Mouse (Mus musculus) lung, embryonic 14.5 days (tissue): Measurements from ENCODE around the gene Ncbp1. TPM values are rescaled to one million over a fixed set of nuclear protein-coding genes. Genes with fewer than 3 reads are reported as not detected.

Source experiments
- ATAC-seq: fragments of 200-750 bp; cut with Nextera tagmentation; 2 replicates; pipeline ENCODE4 v1.8.0; 2017; ENCODE audit warnings: mild to moderate bottlenecking, moderate TSS enrichment, moderate library complexity; ENCODE audit not compliant: insufficient read depth
- DNase-seq: peaks from one replicate; pipeline ENCODE4 v3.0.0-alpha.2; 2015
- H3K27ac ChIP-seq: fragments of 300-500 bp; sonication (generic); 2 replicates; pipeline ENCODE4 v1.5.1; 2014; ENCODE audit warnings: low read depth, mild to moderate bottlenecking, moderate library complexity
- H3K27me3 ChIP-seq: fragments of 300-500 bp; sonication (generic); 2 replicates; pipeline ENCODE4 v1.6.1; 2014; ENCODE audit warnings: low read length, control low read depth; ENCODE audit not compliant: insufficient read depth
- H3K36me3 ChIP-seq: fragments of 300-500 bp; sonication (generic); 2 replicates; pipeline ENCODE4 v1.6.1; 2014; ENCODE audit warnings: control low read depth; ENCODE audit not compliant: insufficient read depth
- H3K4me1 ChIP-seq: fragments of 300-500 bp; sonication (generic); 2 replicates; pipeline ENCODE4 v1.6.1; 2014; ENCODE audit warnings: antibody characterized with exemption, control low read depth; ENCODE audit not compliant: insufficient read depth
- H3K4me2 ChIP-seq: fragments of 300-500 bp; sonication (generic); 2 replicates; pipeline ENCODE4 v1.6.1; 2014; ENCODE audit warnings: mild to moderate bottlenecking
- H3K4me3 ChIP-seq: fragments of 300-500 bp; sonication (generic); 2 replicates; pipeline ENCODE4 v1.5.1; 2014; ENCODE audit warnings: low read depth, low read length
- H3K9ac ChIP-seq: fragments of 300-500 bp; sonication (generic); 2 replicates; pipeline ENCODE4 v1.6.1; 2014
- H3K9me3 ChIP-seq: fragments of 300-500 bp; sonication (generic); 2 replicates; pipeline ENCODE4 v1.6.1; 2016; ENCODE audit warnings: low read depth, low read length, control low read depth
- CTCF ChIP-seq: IDR thresholded peaks from 2 replicates; pipeline ENCODE4 v1.5.1; 2016; ENCODE audit warnings: antibody characterized with exemption, low read depth
- WGBS: fragments of 180-500 bp; shearing (Covaris S2); extraction: QIAGEN DNeasy Blood & Tissue Kit; methylation state at CpG from one replicate; pipeline ENCODE4 v1.1.7; 2014; 5-methylcytosine and 5-hydroxymethylcytosine counted together
- polyA plus RNA-seq: library from polyadenylated mRNA; unstranded; fragments of >200 nt; fragmentation: Nextera tagmentation; extraction: Ambion mirVana; gene quantifications from 2 replicates; pipeline ENCODE4 v1.2.1, GENCODE M21; 2014

Gene Ncbp1
- polyA plus RNA-seq, 1 experiment from 2014 or later, result 89.3 TPM

DNA sequence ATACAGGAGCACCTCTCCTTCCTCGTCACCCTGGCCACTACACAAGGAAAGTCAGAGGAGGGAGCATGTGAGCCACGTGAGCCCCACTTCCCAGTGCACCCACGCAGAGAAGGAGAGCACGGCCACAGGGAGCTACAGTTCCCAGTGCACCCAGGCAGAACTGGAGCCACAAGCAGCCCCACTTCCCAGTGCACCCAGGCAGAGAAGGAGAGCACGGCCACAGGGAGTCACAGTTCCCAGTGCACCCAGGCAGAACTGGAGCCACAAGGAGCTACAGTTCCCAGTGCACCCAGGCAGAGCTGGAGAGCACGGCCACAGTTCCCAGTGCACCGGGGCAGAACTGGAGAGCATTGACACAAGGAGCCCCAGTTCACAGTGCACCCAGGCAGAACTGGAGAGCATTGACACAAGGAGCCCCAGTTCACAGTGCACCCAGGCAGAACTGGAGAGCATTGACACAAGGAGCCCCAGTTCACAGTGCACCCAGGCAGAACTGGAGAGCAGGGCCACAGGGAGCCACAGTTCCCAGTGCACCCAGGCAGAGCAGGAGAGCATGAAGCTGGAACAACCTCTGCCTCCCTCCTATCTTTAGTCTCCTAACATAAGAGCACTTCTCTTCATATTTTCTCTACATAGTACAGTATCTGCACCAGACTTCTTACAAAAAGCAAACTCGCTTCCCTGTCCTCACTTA, 9.0 kb upstream of the Ncbp1 start:
- no peaks in the 10 kb centered on the region for H3K27me3 ChIP-seq
- peaks cover 78% of the 10 kb centered on the region for H3K36me3 ChIP-seq
- no peaks in the 10 kb centered on the region for H3K4me1 ChIP-seq
- 92% methylated on average over 8 of the region's 8 CpGs for WGBS
- ATAC-seq (no peak), DNase-seq (no peak)
- H3K9ac ChIP-seq, result no peak overlapping the region
- H3K4me3 ChIP-seq, result no peak overlapping the region
- no peak overlapping the region for H3K4me2 ChIP-seq
- no peak overlapping the region for H3K27ac ChIP-seq
- H3K9me3 ChIP-seq, result no peaks in the 10 kb centered on the region
- TF ChIP-seq CTCF, result no peak

DNA sequence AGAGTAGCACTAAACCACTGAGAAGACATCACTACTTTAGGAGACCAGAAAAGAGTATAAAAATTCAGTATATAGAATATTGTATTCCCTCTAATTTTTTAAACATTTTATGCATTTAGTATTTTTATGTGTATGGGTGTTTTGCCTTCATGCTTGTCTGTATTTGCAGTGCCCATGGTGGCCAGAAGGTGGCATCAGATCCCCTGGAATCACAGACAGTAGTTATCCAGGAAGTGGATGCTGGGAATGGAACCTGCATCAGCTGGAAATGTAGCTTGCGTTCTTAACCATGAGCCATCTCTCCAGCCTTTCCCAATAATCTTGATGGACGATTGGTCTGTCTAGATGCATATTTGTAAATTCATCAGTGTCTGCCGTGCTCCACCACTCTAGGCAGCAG, 8.2 kb upstream of the Ncbp1 start:
- H3K27ac ChIP-seq, result no peak overlapping the region
- no peaks in the 10 kb centered on the region for H3K27me3 ChIP-seq
- no peak overlapping the region for H3K9ac ChIP-seq
- no peak overlapping the region for H3K4me3 ChIP-seq
- H3K4me1 ChIP-seq, result no peaks in the 10 kb centered on the region
- 74% methylated on average over 3 of the region's 3 CpGs for WGBS
- DNase-seq, result peak; percentile 79
- no peak overlapping the region for H3K4me2 ChIP-seq
- no peaks in the 10 kb centered on the region for H3K9me3 ChIP-seq
- peak; percentile 79 for TF ChIP-seq CTCF
- H3K36me3 ChIP-seq, result peaks cover 78% of the 10 kb centered on the region
- ATAC-seq, result no peak

DNA sequence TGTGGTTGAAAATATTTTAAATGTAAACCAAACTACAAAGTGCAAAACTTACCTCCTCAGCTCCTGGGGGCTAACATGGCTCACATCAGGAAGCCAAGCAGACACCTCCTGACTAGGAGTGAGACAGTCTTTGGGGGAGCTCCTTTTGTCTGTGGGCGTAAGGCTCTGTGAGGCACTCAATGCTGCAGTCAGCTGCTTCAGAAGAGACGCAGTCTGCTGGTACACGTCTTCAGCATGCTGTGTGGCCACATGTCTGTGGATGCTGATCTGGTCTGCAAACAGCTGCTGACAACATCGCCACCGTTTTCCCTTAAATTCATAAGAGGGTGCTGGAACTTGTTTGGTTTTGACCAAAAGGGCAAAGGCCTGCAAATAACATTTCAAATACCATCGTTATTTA, 6.6 kb upstream of the Ncbp1 start:
- H3K4me3 ChIP-seq, result no peak overlapping the region
- H3K36me3 ChIP-seq, result peaks cover 77% of the 10 kb centered on the region
- DNase-seq, result no peak
- no peak for TF ChIP-seq CTCF
- no peak overlapping the region for H3K4me2 ChIP-seq
- no peak for ATAC-seq
- H3K27me3 ChIP-seq, result no peaks in the 10 kb centered on the region
- no peak overlapping the region for H3K27ac ChIP-seq
- H3K9me3 ChIP-seq, result no peaks in the 10 kb centered on the region
- 83% methylated on average over 6 of the region's 6 CpGs for WGBS
- no peaks in the 10 kb centered on the region for H3K4me1 ChIP-seq
- H3K9ac ChIP-seq, result no peak overlapping the region

DNA sequence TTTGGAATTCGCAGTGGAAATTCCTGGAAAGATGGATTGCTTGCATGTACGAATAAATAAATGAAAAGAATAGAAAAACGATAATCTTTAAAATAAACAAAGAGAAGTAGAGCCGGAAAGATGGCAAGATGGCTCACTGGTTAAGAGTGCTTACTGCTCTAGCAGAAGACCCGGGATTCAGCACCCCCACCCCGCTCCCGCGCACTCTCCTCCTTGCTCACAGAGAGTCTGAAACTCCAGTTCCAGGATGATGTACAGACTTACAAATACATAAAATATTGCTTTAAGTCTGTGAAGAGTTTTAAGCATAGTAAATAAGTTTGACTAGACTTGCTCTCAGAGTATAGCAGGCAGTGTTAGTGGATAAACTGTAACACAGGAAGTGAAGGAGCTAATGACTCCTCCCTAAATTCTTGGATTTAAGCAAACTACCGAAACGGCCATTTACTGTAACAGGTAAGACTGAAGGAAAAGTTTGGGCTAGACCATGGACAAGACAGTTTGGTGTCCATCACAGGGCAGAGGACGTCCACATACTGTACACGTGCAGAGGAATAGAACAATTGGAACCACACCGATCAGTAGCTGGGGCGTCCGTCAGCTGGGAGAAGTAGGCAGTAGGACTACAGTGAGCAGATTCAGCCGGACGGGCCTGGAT, 655 bp upstream of the Ncbp1 start:
- no peaks in the 10 kb centered on the region for H3K27me3 ChIP-seq
- peaks cover 11% of the 10 kb centered on the region; the same call in 1 of the 2 replicates for H3K4me1 ChIP-seq
- H3K4me3 ChIP-seq, result peak overlapping the region; percentile 79
- no peak for TF ChIP-seq CTCF
- peak overlapping the region; percentile 73 for H3K4me2 ChIP-seq
- peak overlapping the region; percentile 99 for H3K27ac ChIP-seq
- WGBS, result 4% methylated on average over 17 of the region's 17 CpGs
- peak; percentile 84 for ATAC-seq
- DNase-seq, result peak; percentile 65
- peaks cover 30% of the 10 kb centered on the region for H3K36me3 ChIP-seq
- H3K9ac ChIP-seq, result peak overlapping the region; percentile 89
- no peaks in the 10 kb centered on the region for H3K9me3 ChIP-seq

DNA sequence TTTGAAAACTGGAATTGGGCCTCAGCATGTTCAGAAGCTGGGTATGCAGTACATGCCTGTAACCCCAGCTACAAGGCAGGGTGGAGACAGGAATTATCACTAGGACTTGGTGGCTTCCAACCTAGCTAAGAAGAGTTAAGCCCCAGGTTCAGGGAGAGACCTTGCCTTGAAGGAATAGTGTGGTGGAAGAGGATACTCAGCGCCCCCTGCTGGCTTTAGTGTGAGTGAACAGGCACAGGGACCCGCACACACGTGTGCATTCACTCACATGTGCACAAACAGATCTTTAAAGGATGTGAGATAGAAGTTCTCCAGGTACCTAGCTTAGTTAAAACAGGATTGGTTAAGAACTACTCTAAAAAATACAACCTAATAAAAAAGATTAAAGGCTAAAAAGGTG, 5.9 kb downstream of the Ncbp1 start:
- no peak overlapping the region for H3K27ac ChIP-seq
- H3K9ac ChIP-seq, result no peak overlapping the region
- H3K9me3 ChIP-seq, result no peaks in the 10 kb centered on the region
- H3K36me3 ChIP-seq, result peaks cover 37% of the 10 kb centered on the region
- TF ChIP-seq CTCF, result peak; percentile 49
- ATAC-seq (no peak), DNase-seq (peak; percentile 22)
- H3K27me3 ChIP-seq, result no peaks in the 10 kb centered on the region
- 68% methylated on average over 3 of the region's 3 CpGs for WGBS
- H3K4me3 ChIP-seq, result no peak overlapping the region
- peaks cover 7% of the 10 kb centered on the region; the same call in 1 of the 2 replicates for H3K4me1 ChIP-seq
- H3K4me2 ChIP-seq, result no peak overlapping the region

DNA sequence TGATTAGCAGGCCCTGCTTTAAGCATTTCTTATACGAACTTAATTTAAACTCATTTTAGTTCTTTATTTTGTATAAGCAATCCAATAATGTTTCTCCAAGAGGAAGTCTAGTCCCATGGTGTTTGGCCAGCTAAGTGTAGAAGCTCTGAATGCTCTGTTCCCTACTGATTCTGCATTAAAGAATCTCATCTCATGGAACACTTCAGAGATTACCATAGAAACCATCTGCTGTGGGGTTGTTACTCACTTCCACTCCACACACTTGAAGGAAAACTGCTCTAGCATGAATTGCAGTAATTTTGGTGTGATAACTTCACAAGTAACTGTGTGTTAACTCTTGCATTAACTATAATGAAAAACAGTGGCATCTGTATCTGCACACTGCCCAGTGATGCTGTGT, 8.5 kb downstream of the Ncbp1 start:
- no peaks in the 10 kb centered on the region for H3K9me3 ChIP-seq
- H3K4me3 ChIP-seq, result no peak overlapping the region
- H3K4me1 ChIP-seq, result no peaks in the 10 kb centered on the region
- H3K36me3 ChIP-seq, result peaks cover 58% of the 10 kb centered on the region
- DNase-seq (no peak), ATAC-seq (no peak)
- TF ChIP-seq CTCF, result no peak
- H3K4me2 ChIP-seq, result no peak overlapping the region
- no peaks in the 10 kb centered on the region for H3K27me3 ChIP-seq
- whole genome bisulfite sequencing, result 94% methylated on average over 1 of the region's 1 CpGs
- no peak overlapping the region for H3K27ac ChIP-seq
- no peak overlapping the region for H3K9ac ChIP-seq

DNA sequence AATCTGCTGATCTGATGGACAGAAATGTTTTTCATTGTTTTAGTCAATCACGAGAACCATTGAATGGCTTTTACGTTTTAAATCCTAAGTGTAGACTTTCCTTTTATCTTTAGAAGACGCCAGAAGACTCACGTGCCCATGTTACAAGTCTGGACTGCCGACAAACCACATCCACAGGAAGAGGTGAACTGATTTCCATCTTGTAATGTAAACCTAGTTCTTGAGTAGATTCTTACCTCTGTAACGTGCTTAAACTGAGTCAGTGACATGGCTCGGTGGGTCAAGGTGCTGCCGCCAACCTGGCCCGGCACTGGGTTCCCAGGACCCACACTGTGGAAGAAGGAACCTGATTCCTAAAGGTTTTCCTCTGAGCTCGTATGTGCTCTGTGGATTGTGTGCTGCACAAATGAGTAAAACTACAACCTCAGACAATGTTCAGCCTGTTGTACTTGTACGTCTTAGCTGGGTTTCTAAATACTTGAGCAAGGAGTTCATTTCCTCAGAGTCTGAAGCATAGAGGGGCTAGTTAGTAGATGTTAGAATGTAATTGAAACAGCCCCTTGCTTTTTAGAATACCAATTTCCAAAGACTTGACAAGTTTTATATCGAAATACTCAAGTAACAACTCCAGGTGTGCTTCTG, 13.6 kb downstream of the Ncbp1 start:
- ATAC-seq (no peak), DNase-seq (no peak)
- no peak overlapping the region for H3K27ac ChIP-seq
- WGBS, result 91% methylated on average over 12 of the region's 12 CpGs
- no peaks in the 10 kb centered on the region for H3K9me3 ChIP-seq
- H3K4me2 ChIP-seq, result no peak overlapping the region
- no peak overlapping the region for H3K9ac ChIP-seq
- H3K4me3 ChIP-seq, result no peak overlapping the region
- no peaks in the 10 kb centered on the region for H3K27me3 ChIP-seq
- H3K4me1 ChIP-seq, result no peaks in the 10 kb centered on the region
- peaks cover 91% of the 10 kb centered on the region for H3K36me3 ChIP-seq
- no peak for TF ChIP-seq CTCF
